Mouse (Mus musculus) megakaryocyte, embryonic 14.5 days (primary cell): Measurements from ENCODE around the gene Acbd3.

Experiments used
- FLI1 ChIP-seq: IDR thresholded peaks from 2 replicates; pipeline ENCODE4 v1.6.1; 2012; ENCODE audit warnings: low read length, inconsistent platforms, mixed read lengths
- GATA1 ChIP-seq: IDR thresholded peaks from 3 replicates; pipeline ENCODE4 v1.6.1; 2012; ENCODE audit warnings: mixed read lengths, low read length, inconsistent platforms, borderline replicate concordance

DNA sequence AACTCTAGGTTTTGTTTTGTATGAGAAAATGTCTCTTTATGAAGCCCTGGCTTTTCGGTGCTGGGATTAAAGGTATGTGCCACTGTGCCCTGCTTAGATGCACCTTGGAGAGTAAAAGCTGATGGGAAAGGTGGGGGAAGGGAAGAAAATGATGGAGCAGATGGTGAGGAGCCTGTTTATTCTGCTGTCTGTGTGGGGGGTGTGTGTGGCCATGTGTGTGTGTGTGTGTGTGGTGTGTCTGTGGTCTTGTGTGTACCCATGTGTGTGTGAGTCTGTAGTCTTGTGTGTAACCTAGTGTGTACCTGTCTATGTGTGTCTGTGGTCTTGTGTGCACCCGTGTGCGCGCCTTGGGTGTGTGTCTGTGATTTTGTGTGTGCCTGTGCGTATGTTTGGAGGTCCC lies 72.8 kb downstream of the Acbd3 start:
- TF ChIP-seq GATA1 (no peak), FLI1 (no peak)
